Mouse (Mus musculus) urinary bladder, adult 18-20 months (tissue): ENCODE results near the gene Iqschfp.

Experiments used
- DNase-seq, 2 experiments: peaks; one replicate each; pipeline ENCODE4 v3.0.0; 2022; ENCODE audit warnings: low spot score in 2 of 2, mixed read lengths in 2 of 2

Iqschfp gene

GRCm38 (mm10) chr3:67892026-67892705 is at the start of gene Iqschfp, which contains the start of gene Iqcj:
TSS of gene Iqschfp (plus strand) at chr3:67892232.
TSS of gene Iqcj (plus strand) at chr3:67892220.
- DNase-seq = no peak

- no peak for DNase-seq
Observed at GRCm38 (mm10) chr3:67852397-67852796, 39.6 kb upstream of the Iqschfp start.

- DNase-seq = no peak
Observed at GRCm38 (mm10) chr3:67861524-67861923, 30.5 kb upstream of the Iqschfp start.

- DNase-seq = no peak
Observed at GRCm38 (mm10) chr3:67867420-67868065, 24.5 kb upstream of the Iqschfp start.

- DNase-seq = no peak
Observed at GRCm38 (mm10) chr3:67869424-67869823, 22.6 kb upstream of the Iqschfp start.

- DNase-seq = no peak
Observed at GRCm38 (mm10) chr3:67877253-67877652, 14.8 kb upstream of the Iqschfp start.

GRCm38 (mm10) chr3:67884335-67884734 is 7.7 kb upstream of the Iqschfp start:
- no peak for DNase-seq

- DNase-seq = no peak
Observed at GRCm38 (mm10) chr3:67886176-67886575, 5.9 kb upstream of the Iqschfp start.

GRCm38 (mm10) chr3:67887251-67887650 is 4.8 kb upstream of the Iqschfp start:
- DNase-seq = no peak

GRCm38 (mm10) chr3:67892768-67893167 is 736 bp downstream of the Iqschfp start:
- DNase-seq = no peak

- no peak for DNase-seq
Observed at GRCm38 (mm10) chr3:67902517-67902916, 10.5 kb downstream of the Iqschfp start.

- DNase-seq = no peak
Observed at GRCm38 (mm10) chr3:67908586-67908985, 16.6 kb downstream of the Iqschfp start.

GRCm38 (mm10) chr3:67918098-67918497 is 26.1 kb downstream of the Iqschfp start:
- no peak for DNase-seq

- no peak for DNase-seq
Observed at GRCm38 (mm10) chr3:67918634-67919259, 26.7 kb downstream of the Iqschfp start.

GRCm38 (mm10) chr3:67923095-67923494 is 31.1 kb downstream of the Iqschfp start:
- no peak for DNase-seq

GRCm38 (mm10) chr3:67925453-67925852 is 33.4 kb downstream of the Iqschfp start:
- no peak for DNase-seq

GRCm38 (mm10) chr3:67930424-67931133 is 38.5 kb downstream of the Iqschfp start:
- DNase-seq = no peak

GRCm38 (mm10) chr3:67931181-67931580 is 39.1 kb downstream of the Iqschfp start:
- no peak for DNase-seq

- no peak for DNase-seq
Observed at GRCm38 (mm10) chr3:67931914-67932313, 39.9 kb downstream of the Iqschfp start.

GRCm38 (mm10) chr3:67935829-67936228 is 43.8 kb downstream of the Iqschfp start:
- no peak for DNase-seq

- no peak for DNase-seq
Observed at GRCm38 (mm10) chr3:67947000-67947399, 55.0 kb downstream of the Iqschfp start.

- no peak for DNase-seq
Observed at GRCm38 (mm10) chr3:67952517-67952940, 60.5 kb downstream of the Iqschfp start.
